Mouse (Mus musculus) midbrain, embryonic 14.5 days (tissue): Measurements from ENCODE around the gene Arhgap33. TPM values are rescaled to one million over a fixed set of nuclear protein-coding genes. Genes with fewer than 3 reads are reported as not detected.
A peak's percentile ranks its signal among the peaks of the same experiment; 100 is the strongest.

Experiments used
- ATAC-seq: fragments of 200-750 bp; cut with Nextera tagmentation; 2 replicates; pipeline ENCODE4 v1.8.0; 2017; ENCODE audit warnings: moderate number of reproducible peaks, moderate library complexity; ENCODE audit not compliant: low FRiP score, low TSS enrichment
- DNase-seq: peaks from one replicate; pipeline ENCODE4 v3.0.0-alpha.2; 2015
- H3K27ac ChIP-seq: fragments of 300-500 bp; sonication (generic); replicated peaks from 2 replicates; pipeline ENCODE4 v1.5.1; 2014; ENCODE audit warnings: mild to moderate bottlenecking, low read depth, low read length, moderate library complexity
- H3K27me3 ChIP-seq: fragments of 300-500 bp; sonication (generic); 2 replicates; pipeline ENCODE4 v1.6.1; 2014; ENCODE audit warnings: low read length, control low read depth, mixed read lengths; ENCODE audit not compliant: control insufficient read depth, insufficient read depth
- H3K36me3 ChIP-seq: fragments of 300-500 bp; sonication (generic); 2 replicates; pipeline ENCODE4 v1.6.1; 2014; ENCODE audit warnings: low read length, control low read depth; ENCODE audit not compliant: control insufficient read depth, insufficient read depth
- H3K4me1 ChIP-seq: fragments of 300-500 bp; sonication (generic); 2 replicates; pipeline ENCODE4 v1.6.1; 2014; ENCODE audit warnings: mild to moderate bottlenecking, antibody characterized with exemption, low read length, control low read depth; ENCODE audit not compliant: control insufficient read depth, insufficient read depth
- H3K4me2 ChIP-seq: fragments of 300-500 bp; sonication (generic); 2 replicates; pipeline ENCODE4 v1.6.1; 2014; ENCODE audit warnings: mild to moderate bottlenecking, low read length, moderate library complexity
- H3K4me3 ChIP-seq: fragments of 300-500 bp; sonication (generic); replicated peaks from 2 replicates; pipeline ENCODE4 v1.5.1; 2014; ENCODE audit warnings: low read depth, low read length
- H3K9ac ChIP-seq: fragments of 300-500 bp; sonication (generic); replicated peaks from 2 replicates; pipeline ENCODE4 v1.6.1; 2014; ENCODE audit warnings: mild to moderate bottlenecking, low read length, moderate library complexity
- H3K9me3 ChIP-seq: fragments of 300-500 bp; sonication (generic); 2 replicates; pipeline ENCODE4 v1.6.1; 2016; ENCODE audit warnings: low read length, control low read depth, mixed read lengths; ENCODE audit not compliant: control insufficient read depth
- WGBS: fragments of 180-500 bp; shearing (Covaris S2); extraction: QIAGEN DNeasy Blood & Tissue Kit; methylation state at CpG from one replicate; pipeline ENCODE4 v1.1.7; 2014; 5-methylcytosine and 5-hydroxymethylcytosine counted together
- polyA plus RNA-seq: library from polyadenylated mRNA; unstranded; fragments of >200 nt; fragmentation: Nextera tagmentation; extraction: Ambion mirVana; gene quantifications from 2 replicates; pipeline ENCODE4 v1.2.1, GENCODE M21; 2014

Arhgap33 gene
- polyA plus RNA-seq: 101 and 129 TPM in 2 replicates

- Histone ChIP-seq H3K4me3 (peak within 1 kb of the TSS; percentile 86), H3K36me3 (peaks cover 38% of the 10 kb centered on the region), H3K27me3 (no peaks in the 10 kb centered on the region), H3K9me3 (no peaks in the 10 kb centered on the region), H3K9ac (peak within 1 kb of the TSS; percentile 97), H3K4me2 (peak within 1 kb of the TSS; percentile 69), H3K27ac (peak within 1 kb of the TSS; percentile 95), H3K4me1 (peaks cover 32% of the 10 kb centered on the region)
- DNase-seq: peak; percentile 100
- peak; percentile 93 for ATAC-seq
- WGBS: 1% methylated on average over 66 of the region's 84 CpGs
These were observed at the start of gene Arhgap33 for GRCm38 (mm10) chr7:30534633-30535577. Arhgap33 (minus strand) TSS chr7:30535060.

GRCm38 (mm10) chr7:30584339-30584738, 49.5 kb upstream of the Arhgap33 start:
- no peaks in the 10 kb centered on the region for H3K9me3 ChIP-seq
- WGBS: 92% methylated on average over 10 of the region's 10 CpGs
- no peak for ATAC-seq

GRCm38 (mm10) chr7:30581547-30581946, 46.7 kb upstream of the Arhgap33 start:
- Histone ChIP-seq H3K4me1 (no peaks in the 10 kb centered on the region), H3K36me3 (peaks cover 100% of the 10 kb centered on the region), H3K4me2 (no peak overlapping the region), H3K27ac (no peak overlapping the region), H3K4me3 (no peak overlapping the region), H3K9ac (no peak overlapping the region), H3K27me3 (no peaks in the 10 kb centered on the region), H3K9me3 (no peaks in the 10 kb centered on the region)
- ATAC-seq (no peak), DNase-seq (no peak)
- 95% methylated on average over 16 of the region's 16 CpGs for WGBS

More at GRCm38 (mm10) chr7:30584339-30584738, 49.5 kb upstream of the Arhgap33 start:
- Histone ChIP-seq H3K27ac (no peak overlapping the region), H3K4me3 (no peak overlapping the region), H3K9ac (no peak overlapping the region), H3K4me2 (no peak overlapping the region), H3K27me3 (no peaks in the 10 kb centered on the region), H3K4me1 (peaks cover 10% of the 10 kb centered on the region), H3K36me3 (peaks cover 74% of the 10 kb centered on the region)
- no peak for DNase-seq

- H3K4me1 ChIP-seq: no peaks in the 10 kb centered on the region
- no peak overlapping the region for H3K9ac ChIP-seq
- 96% methylated on average over 8 of the region's 8 CpGs for WGBS
- H3K9me3 ChIP-seq: no peaks in the 10 kb centered on the region
- H3K4me2 ChIP-seq: no peak overlapping the region
- peaks cover 100% of the 10 kb centered on the region for H3K36me3 ChIP-seq
- H3K4me3 ChIP-seq: no peak overlapping the region
- DNase-seq: no peak
- H3K27ac ChIP-seq: no peak overlapping the region
- no peak for ATAC-seq
- no peaks in the 10 kb centered on the region for H3K27me3 ChIP-seq
These were observed 45.1 kb upstream of the Arhgap33 start for GRCm38 (mm10) chr7:30579950-30580349.

GRCm38 (mm10) chr7:30572969-30573368, 38.1 kb upstream of the Arhgap33 start:
- H3K4me2 ChIP-seq: no peak overlapping the region
- no peak for ATAC-seq
- no peaks in the 10 kb centered on the region for H3K9me3 ChIP-seq
- no peaks in the 10 kb centered on the region for H3K27me3 ChIP-seq
- H3K36me3 ChIP-seq: peaks cover 100% of the 10 kb centered on the region
- H3K4me1 ChIP-seq: no peaks in the 10 kb centered on the region
- no peak for DNase-seq
- no peak overlapping the region for H3K27ac ChIP-seq
- no peak overlapping the region for H3K9ac ChIP-seq
- no peak overlapping the region for H3K4me3 ChIP-seq
- 88% methylated on average over 2 of the region's 2 CpGs for WGBS

- whole genome bisulfite sequencing: 91% methylated on average over 5 of the region's 5 CpGs
These were observed 37.5 kb upstream of the Arhgap33 start for GRCm38 (mm10) chr7:30572389-30572788.

GRCm38 (mm10) chr7:30567555-30567954, 32.7 kb upstream of the Arhgap33 start:
- peaks cover 6% of the 10 kb centered on the region; the same call in 1 of the 2 replicates for H3K4me1 ChIP-seq
- no peaks in the 10 kb centered on the region for H3K27me3 ChIP-seq
- no peak overlapping the region for H3K27ac ChIP-seq
- no peak overlapping the region for H3K9ac ChIP-seq
- H3K4me2 ChIP-seq: no peak overlapping the region
- DNase-seq: no peak
- H3K4me3 ChIP-seq: no peak overlapping the region
- no peaks in the 10 kb centered on the region for H3K9me3 ChIP-seq
- no peak for ATAC-seq
- WGBS: 92% methylated on average over 11 of the region's 11 CpGs
- peaks cover 72% of the 10 kb centered on the region for H3K36me3 ChIP-seq

More at GRCm38 (mm10) chr7:30572389-30572788, 37.5 kb upstream of the Arhgap33 start:
- Histone ChIP-seq H3K27me3 (no peaks in the 10 kb centered on the region), H3K9me3 (no peaks in the 10 kb centered on the region), H3K4me2 (no peak overlapping the region), H3K36me3 (peaks cover 97% of the 10 kb centered on the region), H3K9ac (no peak overlapping the region), H3K4me1 (no peaks in the 10 kb centered on the region), H3K4me3 (no peak overlapping the region), H3K27ac (no peak overlapping the region)
- DNase-seq (no peak), ATAC-seq (no peak)

GRCm38 (mm10) chr7:30566033-30566432, 31.2 kb upstream of the Arhgap33 start:
- DNase-seq: no peak
- Histone ChIP-seq H3K4me1 (peaks cover 6% of the 10 kb centered on the region; the same call in 1 of the 2 replicates), H3K27me3 (no peaks in the 10 kb centered on the region), H3K4me2 (no peak overlapping the region), H3K27ac (no peak overlapping the region), H3K36me3 (peaks cover 57% of the 10 kb centered on the region), H3K9ac (no peak overlapping the region), H3K9me3 (no peaks in the 10 kb centered on the region), H3K4me3 (no peak overlapping the region)
- WGBS: 88% methylated on average over 9 of the region's 9 CpGs
- ATAC-seq: no peak
